Mouse (Mus musculus) heart, adult 2 months (tissue): ENCODE results near the gene Bptf. TPM values are rescaled to one million over a fixed set of nuclear protein-coding genes. Genes with fewer than 3 reads are reported as not detected.
"Not testable (repeated sequence)": the region's sequence is repeated elsewhere in the genome, so short reads cannot be mapped to it uniquely, and the experiment has no call there.

Source experiments
- DNase-seq, 2 experiments: peaks; one replicate each; pipeline ENCODE4 v3.0.0; 2021
- H3K27ac ChIP-seq: fragments of 200-600 bp; 2 replicates; pipeline ENCODE4 v1.8.1; 2022
- H3K27me3 ChIP-seq: fragments of 200-500 bp; 2 replicates; pipeline ENCODE4 v1.6.1; 2012; ENCODE audit warnings: mild to moderate bottlenecking, low read length, inconsistent platforms, mixed read lengths; ENCODE audit not compliant: control insufficient read depth, insufficient read depth
- H3K36me3 ChIP-seq: fragments of 200-500 bp; 2 replicates; pipeline ENCODE4 v1.6.1; 2012; ENCODE audit warnings: low read length, inconsistent platforms; ENCODE audit not compliant: control insufficient read depth, insufficient read depth
- H3K4me1 ChIP-seq: fragments of 200-500 bp; 2 replicates; pipeline ENCODE4 v1.6.1; 2011; ENCODE audit warnings: low read length; ENCODE audit not compliant: control insufficient read depth, insufficient read depth
- H3K4me3 ChIP-seq: fragments of 200-600 bp; 2 replicates; pipeline ENCODE4 v1.8.1; 2022
- H3K79me2 ChIP-seq: fragments of 200-500 bp; replicated peaks from 2 replicates; pipeline ENCODE4 v1.6.1; 2012; ENCODE audit warnings: mild to moderate bottlenecking, inconsistent platforms, low read length, moderate library complexity, mixed read lengths; ENCODE audit not compliant: control insufficient read depth, insufficient read depth
- H3K9ac ChIP-seq: fragments of 200-500 bp; 2 replicates; pipeline ENCODE4 v1.6.1; 2012; ENCODE audit warnings: low read depth, mild to moderate bottlenecking, control low read depth, inconsistent platforms, low read length, mixed read lengths
- CTCF ChIP-seq: fragments of 200-600 bp; IDR thresholded peaks from 2 replicates; pipeline ENCODE4 v1.8.1; 2022; ENCODE audit warnings: antibody characterized with exemption, mild to moderate bottlenecking, moderate library complexity
- EP300 ChIP-seq: fragments of 200-500 bp; IDR thresholded peaks from 2 replicates; pipeline ENCODE4 v1.6.1; 2011; ENCODE audit warnings: low read depth, low read length, control low read depth; ENCODE audit not compliant: insufficient read depth
- POLR2A ChIP-seq: fragments of 200-500 bp; IDR thresholded peaks from 2 replicates; pipeline ENCODE4 v1.6.1; 2011; ENCODE audit warnings: mild to moderate bottlenecking, low read depth, low read length, control low read depth; ENCODE audit not compliant: insufficient read depth
- WGBS: fragments of 180-500 bp; shearing (Covaris S2); methylation state at CpG from one replicate; pipeline ENCODE4 v1.1.7; 2018; 5-methylcytosine and 5-hydroxymethylcytosine counted together
- intact Hi-C: fragments of 180-260 bp; cut with DNase I; formaldehyde crosslinking; loops from one replicate; pipeline ENCODE4 v1.15.1; 2025
- polyA plus RNA-seq: library from polyadenylated mRNA; depleted of rRNA; stranded (reverse); fragments of >200 nt; gene quantifications from 2 replicates; pipeline ENCODE4 v1.2.3, GENCODE M21; 2012
- total RNA-seq, 2 experiments: library from RNA; stranded (reverse); gene quantifications; 2 replicates each; pipeline ENCODE4 v1.2.3; 2021

Bptf gene
- total and polyA plus RNA-seq, 3 experiments, result 11.7 to 27.5 (median 25.6) TPM

- intact Hi-C loops, result no loop called here
- no peak for DNase-seq
- H3K36me3 ChIP-seq, result no peaks in the 10 kb centered on the region
- TF ChIP-seq POLR2A, result no peak
- TF ChIP-seq CTCF, result no peak
- no peak for TF ChIP-seq EP300
- 70% methylated on average over 5 of the region's 5 CpGs for WGBS
- no peak overlapping the region for H3K9ac ChIP-seq
- no peaks in the 10 kb centered on the region; the same call in 1 of the 2 replicates for H3K79me2 ChIP-seq
- H3K27ac ChIP-seq, result no peak overlapping the region
- no peak overlapping the region for H3K4me3 ChIP-seq
- no peaks in the 10 kb centered on the region for H3K4me1 ChIP-seq
- peaks cover 1% of the 10 kb centered on the region; the same call in 1 of the 2 replicates for H3K27me3 ChIP-seq
Measured at GRCm38 (mm10) chr11:107153645-107154044, 21.7 kb upstream of the Bptf start.

- Histone ChIP-seq H3K36me3 (no peaks in the 10 kb centered on the region), H3K9ac (no peak overlapping the region), H3K27ac (no peak overlapping the region), H3K27me3 (peaks cover 1% of the 10 kb centered on the region; the same call in 1 of the 2 replicates), H3K79me2 (no peaks in the 10 kb centered on the region; the same call in 1 of the 2 replicates), H3K4me3 (no peak overlapping the region), H3K4me1 (peaks cover 2% of the 10 kb centered on the region; the same call in 1 of the 2 replicates)
- TF ChIP-seq EP300, result no peak
- peak; percentile 68 for TF ChIP-seq CTCF
- TF ChIP-seq POLR2A, result no peak
- no peak for DNase-seq
- 80% methylated on average over 7 of the region's 7 CpGs for WGBS
- intact Hi-C loops, result no loop called here
Measured at GRCm38 (mm10) chr11:107151809-107152208, 19.9 kb upstream of the Bptf start.

- H3K9ac ChIP-seq, DNase-seq, H3K27ac ChIP-seq, H3K4me1 ChIP-seq, intact Hi-C loops, H3K36me3 ChIP-seq, H3K79me2 ChIP-seq, H3K27me3 ChIP-seq, H3K4me3 ChIP-seq: not testable (repeated sequence)
- 95% methylated on average over 11 of the region's 11 CpGs for WGBS
Measured at GRCm38 (mm10) chr11:107143956-107144355, 12.0 kb upstream of the Bptf start.

GRCm38 (mm10) chr11:107142382-107142781 lies 10.5 kb upstream of the Bptf start:
- H3K4me1 ChIP-seq, result no peaks in the 10 kb centered on the region
- DNase-seq, result no peak
- H3K27ac ChIP-seq, result no peak overlapping the region
- H3K27me3 ChIP-seq, result no peaks in the 10 kb centered on the region
- intact Hi-C loops, result no loop called here
- no peaks in the 10 kb centered on the region for H3K36me3 ChIP-seq
- H3K4me3 ChIP-seq, result no peak overlapping the region
- WGBS, result 82% methylated on average over 2 of the region's 2 CpGs
- no peak for TF ChIP-seq POLR2A
- no peak for TF ChIP-seq EP300
- TF ChIP-seq CTCF, result no peak
- no peaks in the 10 kb centered on the region for H3K79me2 ChIP-seq
- no peak overlapping the region for H3K9ac ChIP-seq

- WGBS, result 38% methylated on average over 6 of the region's 6 CpGs
- no peaks in the 10 kb centered on the region for H3K4me1 ChIP-seq
- no peak for DNase-seq
- intact Hi-C loops, result no loop called here
- no peak overlapping the region for H3K4me3 ChIP-seq
- H3K36me3 ChIP-seq, result no peaks in the 10 kb centered on the region
- H3K27ac ChIP-seq, result no peak overlapping the region
- no peak overlapping the region for H3K9ac ChIP-seq
- TF ChIP-seq POLR2A (no peak), CTCF (no peak), EP300 (no peak)
- no peaks in the 10 kb centered on the region for H3K27me3 ChIP-seq
- no peaks in the 10 kb centered on the region for H3K79me2 ChIP-seq
Measured at GRCm38 (mm10) chr11:107140756-107141155, 8.8 kb upstream of the Bptf start.

- no peak overlapping the region for H3K9ac ChIP-seq
- no peaks in the 10 kb centered on the region for H3K79me2 ChIP-seq
- H3K4me1 ChIP-seq, result no peaks in the 10 kb centered on the region
- DNase-seq, result no peak
- TF ChIP-seq POLR2A, result no peak
- TF ChIP-seq EP300, result no peak
- TF ChIP-seq CTCF, result peak; percentile 62
- no peaks in the 10 kb centered on the region for H3K27me3 ChIP-seq
- WGBS, result 70% methylated on average over 3 of the region's 3 CpGs
- no peak overlapping the region for H3K27ac ChIP-seq
- H3K36me3 ChIP-seq, result no peaks in the 10 kb centered on the region
- intact Hi-C loops, result no loop called here
- H3K4me3 ChIP-seq, result no peak overlapping the region
Measured at GRCm38 (mm10) chr11:107138633-107139032, 6.7 kb upstream of the Bptf start.
